Mouse (Mus musculus) intestine, embryonic 14.5 days (tissue): ENCODE data around the gene Defb33. TPM values are rescaled to one million over a fixed set of nuclear protein-coding genes. Genes with fewer than 3 reads are reported as not detected.

Source experiments
- polyA plus RNA-seq: library from polyadenylated mRNA; unstranded; fragments of >200 nt; fragmentation: Nextera tagmentation; extraction: Ambion mirVana; gene quantifications from 2 replicates; pipeline ENCODE4 v1.2.1, GENCODE M21; 2014

The Defb33 gene
- polyA plus RNA-seq, 1 experiment from 2014 or later, result not detected

Other genes with a start within 250 kb of the Defb33 start
- gene Gm15056, start 10.0 kb downstream of the Defb33 start, polyA plus RNA-seq, result not detected in 2 replicates
- not detected in 2 replicates for gene Gm6040, start 29.4 kb downstream of the Defb33 start, polyA plus RNA-seq
- not detected in 2 replicates for gene AY761185, start 52.0 kb downstream of the Defb33 start, polyA plus RNA-seq
- gene Defa21, start 132.9 kb downstream of the Defb33 start, polyA plus RNA-seq, result not detected in 2 replicates
- gene Defa23, start 162.4 kb downstream of the Defb33 start, polyA plus RNA-seq, result 0.52 TPM in 1 of 2 replicates, not detected in the other
- not detected in 2 replicates for gene Defa35, start 172.4 kb downstream of the Defb33 start, polyA plus RNA-seq
- not detected in 2 replicates for gene Defa25, start 191.8 kb downstream of the Defb33 start, polyA plus RNA-seq
- not detected in 2 replicates for gene Gm14851, start 203.4 kb downstream of the Defb33 start, polyA plus RNA-seq
- gene Defa30, start 242.0 kb downstream of the Defb33 start, polyA plus RNA-seq, result not detected in 2 replicates